Mouse (Mus musculus): ENCODE measurements at regions not wholly inside any gene's neighbourhood (a gene's known extent, or its start where the extent isn't known, plus 50 kb on each side); places are given as distances from the start of the nearest gene placed in this dataset.
"Not testable (repeated sequence)": the region's sequence is repeated elsewhere in the genome, so short reads cannot be mapped to it uniquely, and the experiment has no call there.

- no peak for DNase-seq
- no peak overlapping the region for H3K27ac ChIP-seq
- no peaks in the 10 kb centered on the region for H3K36me3 ChIP-seq
- no peaks in the 10 kb centered on the region for H3K27me3 ChIP-seq
- no peak for ATAC-seq (ENCODE audit: low read depth)
- no peak overlapping the region for H3K4me3 ChIP-seq (replicated peaks)
- no peaks in the 10 kb centered on the region for H3K4me1 ChIP-seq (replicated peaks)
- H3K9ac ChIP-seq, result no peak overlapping the region
- no peak overlapping the region for H3K4me2 ChIP-seq
- 80% methylated on average over 7 of the region's 7 CpGs for WGBS (ENCODE audit: insufficient replicate concordance)
- H3K9me3 ChIP-seq (replicated peaks), result no peaks in the 10 kb centered on the region
These were observed 50.8 kb upstream of the Elmo1 start for GRCm38 (mm10) chr13:20039590-20039989.

DNA sequence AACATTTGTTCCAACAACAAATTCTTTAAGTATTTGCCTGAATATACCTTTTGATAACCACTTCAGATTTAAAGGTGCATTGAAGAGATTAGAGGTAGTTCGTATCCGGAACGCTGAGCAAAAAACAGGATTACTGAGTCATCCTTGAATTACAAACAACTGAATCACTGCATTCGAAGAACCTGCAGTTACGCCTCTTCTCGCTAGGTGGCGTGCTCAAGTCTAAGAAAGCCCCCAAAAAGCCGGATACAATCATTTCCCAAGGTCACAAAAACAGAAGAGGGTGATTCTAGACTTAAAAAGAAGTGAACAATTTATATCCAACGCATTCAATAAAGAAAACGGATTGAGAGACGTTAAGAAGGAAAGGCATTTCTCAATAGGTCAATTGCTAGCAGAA lies 51.9 kb upstream of the Elmo1 start:
- Histone ChIP-seq H3K4me3 (replicated peaks) (no peak overlapping the region), H3K9me3 (replicated peaks) (no peaks in the 10 kb centered on the region), H3K4me1 (replicated peaks) (no peaks in the 10 kb centered on the region), H3K4me2 (no peak overlapping the region), H3K9ac (no peak overlapping the region), H3K27me3 (no peaks in the 10 kb centered on the region), H3K27ac (no peak overlapping the region), H3K36me3 (no peaks in the 10 kb centered on the region)
- DNase-seq (no peak), ATAC-seq (ENCODE audit: low read depth) (no peak)
- WGBS (ENCODE audit: insufficient replicate concordance), result 22% methylated on average over 11 of the region's 11 CpGs

- Histone ChIP-seq H3K4me1 (replicated peaks) (no peaks in the 10 kb centered on the region), H3K4me3 (replicated peaks) (no peak overlapping the region), H3K9me3 (replicated peaks) (no peaks in the 10 kb centered on the region), H3K4me2 (no peak overlapping the region), H3K36me3 (no peaks in the 10 kb centered on the region), H3K27me3 (no peaks in the 10 kb centered on the region), H3K9ac (no peak overlapping the region), H3K27ac (no peak overlapping the region)
- ATAC-seq (ENCODE audit: low read depth) (no peak), DNase-seq (no peak)
- 75% methylated on average over 7 of the region's 7 CpGs for WGBS (ENCODE audit: insufficient replicate concordance)
These were observed 53.0 kb upstream of the Elmo1 start for GRCm38 (mm10) chr13:20037436-20037835.

DNA sequence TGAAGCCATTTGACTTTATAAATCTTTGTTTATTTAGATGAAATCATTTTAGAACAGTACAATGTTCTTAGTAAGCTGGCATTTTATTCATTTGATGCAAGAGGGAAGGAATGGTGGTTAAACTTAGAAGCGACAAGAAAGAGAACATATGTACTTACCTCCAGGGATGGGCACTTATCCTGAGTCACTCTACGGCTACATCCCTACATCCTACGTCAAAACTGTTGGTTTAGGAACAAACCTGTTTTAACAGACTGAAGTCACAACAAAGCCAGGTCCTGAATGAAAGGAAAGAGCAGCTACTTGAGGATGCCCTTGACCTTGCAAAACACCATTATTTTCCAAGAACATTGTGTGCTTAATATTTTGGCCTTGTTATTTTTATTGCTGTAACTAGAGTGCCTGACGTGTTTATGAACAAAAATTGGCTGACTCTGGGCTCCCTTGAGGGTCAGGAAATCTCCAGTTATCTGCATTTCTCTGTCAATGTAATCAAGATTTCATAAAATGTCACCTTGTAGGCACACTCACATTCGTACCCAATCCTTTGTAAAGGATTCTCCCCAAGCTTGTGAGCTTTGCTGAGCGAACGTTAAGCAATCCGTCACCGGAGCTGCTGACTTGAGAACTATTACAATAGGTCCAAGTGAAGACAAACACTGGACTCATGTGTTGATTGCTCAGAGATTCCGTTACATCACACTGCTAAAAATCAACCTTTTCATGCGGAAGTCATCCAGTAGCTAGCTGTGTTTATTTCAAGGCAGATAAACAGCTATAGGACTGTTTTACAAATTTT lies 56.3 kb upstream of the Elmo1 start:
- ATAC-seq (ENCODE audit: low read depth) (no peak), DNase-seq (no peak)
- no peak overlapping the region for H3K4me2 ChIP-seq
- no peaks in the 10 kb centered on the region for H3K36me3 ChIP-seq
- no peak overlapping the region for H3K27ac ChIP-seq
- H3K9me3 ChIP-seq (replicated peaks), result no peaks in the 10 kb centered on the region
- no peaks in the 10 kb centered on the region for H3K27me3 ChIP-seq
- WGBS (ENCODE audit: insufficient replicate concordance), result 73% methylated on average over 11 of the region's 11 CpGs
- no peaks in the 10 kb centered on the region for H3K4me1 ChIP-seq (replicated peaks)
- no peak overlapping the region for H3K4me3 ChIP-seq (replicated peaks)
- H3K9ac ChIP-seq, result no peak overlapping the region

DNA sequence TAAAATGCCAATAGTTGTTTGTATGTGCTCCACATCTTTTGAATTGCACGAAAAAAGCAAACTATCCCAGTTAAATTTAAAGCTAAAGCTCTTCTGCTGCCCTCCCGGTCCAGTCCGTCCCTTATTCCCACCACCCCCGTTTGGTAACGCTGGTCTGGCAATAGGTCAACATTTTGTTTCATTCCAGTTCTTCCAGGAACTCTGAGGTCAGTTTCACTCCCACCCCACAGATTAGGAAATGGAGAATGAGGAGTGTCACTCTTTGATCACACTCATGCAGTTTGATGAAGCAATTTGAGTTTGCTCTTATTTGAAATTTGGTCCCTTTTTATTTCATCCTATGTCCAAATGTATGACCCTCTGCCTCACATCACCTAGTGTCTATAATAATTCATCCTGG lies 58.7 kb upstream of the Elmo1 start:
- no peak overlapping the region for H3K9ac ChIP-seq
- no peaks in the 10 kb centered on the region for H3K4me1 ChIP-seq (replicated peaks)
- H3K27me3 ChIP-seq, result no peaks in the 10 kb centered on the region
- no peak overlapping the region for H3K27ac ChIP-seq
- H3K36me3 ChIP-seq, result no peaks in the 10 kb centered on the region
- no peak for DNase-seq
- no peak for ATAC-seq (ENCODE audit: low read depth)
- H3K4me2 ChIP-seq, result no peak overlapping the region
- WGBS (ENCODE audit: insufficient replicate concordance), result 59% methylated on average over 5 of the region's 5 CpGs
- no peaks in the 10 kb centered on the region for H3K9me3 ChIP-seq (replicated peaks)
- H3K4me3 ChIP-seq (replicated peaks), result no peak overlapping the region

DNA sequence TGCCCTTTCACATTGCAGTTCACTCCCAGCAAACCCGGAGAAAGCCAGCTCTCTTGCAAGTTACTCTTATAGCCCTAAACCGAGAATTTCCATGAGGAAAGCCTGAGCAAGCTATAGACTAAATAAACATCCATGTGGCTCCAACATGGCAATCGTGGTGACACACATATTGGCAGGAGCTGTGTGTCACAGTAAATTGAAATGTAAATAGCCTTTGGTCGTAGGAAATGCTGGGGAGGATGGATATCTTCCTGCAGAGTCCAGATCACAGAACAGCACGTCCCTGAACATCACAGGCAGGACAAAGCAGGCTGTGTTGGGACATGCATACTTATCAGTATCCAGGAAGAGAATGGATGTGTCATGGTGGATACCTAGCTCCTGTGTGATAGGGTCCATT lies 59.3 kb upstream of the Elmo1 start:
- no peaks in the 10 kb centered on the region for H3K36me3 ChIP-seq
- H3K4me1 ChIP-seq (replicated peaks), result no peaks in the 10 kb centered on the region
- H3K27ac ChIP-seq, result no peak overlapping the region
- 43% methylated on average over 5 of the region's 5 CpGs for WGBS (ENCODE audit: insufficient replicate concordance)
- H3K9me3 ChIP-seq (replicated peaks), result no peaks in the 10 kb centered on the region
- ATAC-seq (ENCODE audit: low read depth), result no peak
- H3K27me3 ChIP-seq, result no peaks in the 10 kb centered on the region
- H3K4me3 ChIP-seq (replicated peaks), result no peak overlapping the region
- no peak overlapping the region for H3K9ac ChIP-seq
- H3K4me2 ChIP-seq, result no peak overlapping the region
- DNase-seq, result no peak

GRCm38 (mm10) chr13:20026612-20027011 lies 63.8 kb upstream of the Elmo1 start:
- Histone ChIP-seq H3K4me2 (no peak overlapping the region), H3K27ac (no peak overlapping the region), H3K27me3 (no peaks in the 10 kb centered on the region), H3K4me3 (replicated peaks) (no peak overlapping the region), H3K9me3 (replicated peaks) (no peaks in the 10 kb centered on the region), H3K36me3 (no peaks in the 10 kb centered on the region), H3K4me1 (replicated peaks) (no peaks in the 10 kb centered on the region), H3K9ac (no peak overlapping the region)
- WGBS (ENCODE audit: insufficient replicate concordance), result 44% methylated on average over 6 of the region's 6 CpGs
- no peak for DNase-seq
- ATAC-seq (ENCODE audit: low read depth), result no peak

- ATAC-seq (ENCODE audit: low read depth); DNase-seq; H3K9ac ChIP-seq; H3K4me1 ChIP-seq (replicated peaks); H3K27me3 ChIP-seq; H3K27ac ChIP-seq; H3K36me3 ChIP-seq; H3K4me3 ChIP-seq (replicated peaks); H3K4me2 ChIP-seq; H3K9me3 ChIP-seq (replicated peaks): not testable (repeated sequence)
- WGBS (ENCODE audit: insufficient replicate concordance), result 84% methylated on average over 16 of the region's 16 CpGs
These were observed 73.9 kb upstream of the Elmo1 start for GRCm38 (mm10) chr13:20016454-20016853.

- WGBS (ENCODE audit: insufficient replicate concordance), result 54% methylated on average over 3 of the region's 3 CpGs
- Histone ChIP-seq H3K9me3 (replicated peaks) (no peaks in the 10 kb centered on the region), H3K27ac (no peak overlapping the region), H3K4me3 (replicated peaks) (no peak overlapping the region), H3K9ac (no peak overlapping the region), H3K36me3 (no peaks in the 10 kb centered on the region), H3K4me1 (replicated peaks) (no peaks in the 10 kb centered on the region), H3K4me2 (no peak overlapping the region), H3K27me3 (no peaks in the 10 kb centered on the region)
- DNase-seq (no peak), ATAC-seq (ENCODE audit: low read depth) (no peak)
These were observed 77.8 kb upstream of the Elmo1 start for GRCm38 (mm10) chr13:20012621-20013020.

- DNase-seq (no peak), ATAC-seq (ENCODE audit: low read depth) (no peak)
- no peaks in the 10 kb centered on the region for H3K36me3 ChIP-seq
- H3K27me3 ChIP-seq, result no peaks in the 10 kb centered on the region
- 54% methylated on average over 1 of the region's 1 CpGs for WGBS (ENCODE audit: insufficient replicate concordance)
- H3K4me3 ChIP-seq (replicated peaks), result no peak overlapping the region
- H3K27ac ChIP-seq, result no peak overlapping the region
- no peak overlapping the region for H3K9ac ChIP-seq
- H3K9me3 ChIP-seq (replicated peaks), result no peaks in the 10 kb centered on the region
- no peak overlapping the region for H3K4me2 ChIP-seq
- no peaks in the 10 kb centered on the region for H3K4me1 ChIP-seq (replicated peaks)
These were observed 81.2 kb upstream of the Elmo1 start for GRCm38 (mm10) chr13:20009164-20009563.

- H3K27me3 ChIP-seq, result no peaks in the 10 kb centered on the region
- H3K4me3 ChIP-seq (replicated peaks), result no peak overlapping the region
- no peaks in the 10 kb centered on the region for H3K36me3 ChIP-seq
- 60% methylated on average over 2 of the region's 2 CpGs for WGBS (ENCODE audit: insufficient replicate concordance)
- H3K9me3 ChIP-seq (replicated peaks), result no peaks in the 10 kb centered on the region
- ATAC-seq (ENCODE audit: low read depth), result no peak
- no peak overlapping the region for H3K9ac ChIP-seq
- H3K4me1 ChIP-seq (replicated peaks), result no peaks in the 10 kb centered on the region
- H3K4me2 ChIP-seq, result no peak overlapping the region
- DNase-seq, result no peak
- no peak overlapping the region for H3K27ac ChIP-seq
These were observed 82.8 kb upstream of the Elmo1 start for GRCm38 (mm10) chr13:20007561-20007960.

DNA sequence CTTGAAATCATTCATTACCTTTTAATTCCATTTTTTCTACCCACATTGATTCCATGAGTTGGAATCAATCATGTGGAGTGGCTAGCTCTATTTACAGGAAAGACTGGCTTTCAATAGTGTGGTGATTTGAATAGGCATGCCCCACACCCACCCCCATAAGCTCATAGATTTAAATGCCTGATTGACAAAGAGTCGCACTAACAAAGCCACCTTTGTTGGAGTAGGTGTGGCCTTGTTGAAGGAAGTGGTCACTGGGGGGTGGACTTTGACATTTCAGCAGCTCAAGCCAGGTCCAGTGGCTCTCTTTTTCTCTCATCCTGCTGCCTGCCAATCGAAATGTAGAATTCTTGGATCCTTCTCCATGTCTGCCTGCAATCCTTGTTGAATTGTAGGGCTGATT lies 92.8 kb upstream of the Elmo1 start:
- 47% methylated on average over 2 of the region's 2 CpGs for WGBS (ENCODE audit: insufficient replicate concordance)
- ATAC-seq (ENCODE audit: low read depth), result no peak
- Histone ChIP-seq H3K9me3 (replicated peaks) (no peaks in the 10 kb centered on the region), H3K36me3 (no peaks in the 10 kb centered on the region), H3K9ac (no peak overlapping the region), H3K27me3 (no peaks in the 10 kb centered on the region), H3K27ac (no peak overlapping the region), H3K4me3 (replicated peaks) (no peak overlapping the region), H3K4me2 (no peak overlapping the region), H3K4me1 (replicated peaks) (no peaks in the 10 kb centered on the region)
- DNase-seq, result no peak

All from liver, embryonic 13.5 days (tissue).